Mouse (Mus musculus): ENCODE data around the gene Utrn.
"Not testable (repeated sequence)": the region's sequence is repeated elsewhere in the genome, so short reads cannot be mapped to it uniquely, and the experiment has no call there.

Gene Utrn

GRCm38 (mm10) chr10:12697902-12698301, 171.3 kb downstream of the Utrn start:
- no peak for DNase-seq (ENCODE audit: low spot score in 2 of 2)

- no peak for DNase-seq (ENCODE audit: low spot score in 2 of 2)
Observed at GRCm38 (mm10) chr10:12696704-12697103, 172.5 kb downstream of the Utrn start.

GRCm38 (mm10) chr10:12694774-12695173, 174.4 kb downstream of the Utrn start:
- no peak for DNase-seq (ENCODE audit: low spot score in 2 of 2)

GRCm38 (mm10) chr10:12690601-12691000, 178.6 kb downstream of the Utrn start:
- DNase-seq (ENCODE audit: low spot score in 2 of 2), result peak in 1 of 2 experiments; percentile 54

GRCm38 (mm10) chr10:12685683-12686082, 183.5 kb downstream of the Utrn start:
- DNase-seq (ENCODE audit: low spot score in 2 of 2), result no peak

GRCm38 (mm10) chr10:12684018-12684417, 185.1 kb downstream of the Utrn start:
- peak; percentile 15 to 27 for DNase-seq (ENCODE audit: low spot score in 2 of 2)

GRCm38 (mm10) chr10:12673309-12673708, 195.9 kb downstream of the Utrn start:
- DNase-seq (ENCODE audit: low spot score in 2 of 2), result no peak

- no peak for DNase-seq (ENCODE audit: low spot score in 2 of 2)
Observed at GRCm38 (mm10) chr10:12671608-12672007, 197.6 kb downstream of the Utrn start.

- no peak for DNase-seq (ENCODE audit: low spot score in 2 of 2)
Observed at GRCm38 (mm10) chr10:12662035-12662434, 207.1 kb downstream of the Utrn start.

- DNase-seq (ENCODE audit: low spot score in 2 of 2), result no peak
Observed at GRCm38 (mm10) chr10:12658023-12658744, 211.0 kb downstream of the Utrn start.

- no peak for DNase-seq (ENCODE audit: low spot score in 2 of 2)
Observed at GRCm38 (mm10) chr10:12652988-12653387, 216.2 kb downstream of the Utrn start.

GRCm38 (mm10) chr10:12646119-12646518, 223.0 kb downstream of the Utrn start:
- no peak for DNase-seq (ENCODE audit: low spot score in 2 of 2)

- DNase-seq (ENCODE audit: low spot score in 2 of 2), result peak in 1 of 2 experiments; percentile 8
Observed at GRCm38 (mm10) chr10:12643336-12643735, 225.8 kb downstream of the Utrn start.

GRCm38 (mm10) chr10:12639638-12640037, 229.5 kb downstream of the Utrn start:
- no peak for DNase-seq (ENCODE audit: low spot score in 2 of 2)

- no peak for DNase-seq (ENCODE audit: low spot score in 2 of 2)
Observed at GRCm38 (mm10) chr10:12633965-12634364, 235.2 kb downstream of the Utrn start.

- no peak for DNase-seq (ENCODE audit: low spot score in 2 of 2)
Observed at GRCm38 (mm10) chr10:12630933-12631332, 238.2 kb downstream of the Utrn start.

GRCm38 (mm10) chr10:12618397-12618796, 250.8 kb downstream of the Utrn start:
- DNase-seq (ENCODE audit: low spot score in 2 of 2), result no peak

- DNase-seq (ENCODE audit: low spot score in 2 of 2), result no peak
Observed at GRCm38 (mm10) chr10:12615723-12616122, 253.4 kb downstream of the Utrn start.

GRCm38 (mm10) chr10:12614465-12615199, 254.5 kb downstream of the Utrn start:
- DNase-seq (ENCODE audit: low spot score in 2 of 2), result peak in 1 of 2 experiments; percentile 42

GRCm38 (mm10) chr10:12612235-12612863, 256.8 kb downstream of the Utrn start:
- no peak for DNase-seq (ENCODE audit: low spot score in 2 of 2)

GRCm38 (mm10) chr10:12609896-12610295, 259.3 kb downstream of the Utrn start:
- DNase-seq (ENCODE audit: low spot score in 2 of 2), result no peak

GRCm38 (mm10) chr10:12608634-12609033, 260.5 kb downstream of the Utrn start:
- no peak for DNase-seq (ENCODE audit: low spot score in 2 of 2)

GRCm38 (mm10) chr10:12607180-12607579, 262.0 kb downstream of the Utrn start:
- DNase-seq (ENCODE audit: low spot score in 2 of 2), result not testable (repeated sequence)
